Mouse (Mus musculus): ENCODE data around the gene Zfp366.

The Zfp366 gene

DNA sequence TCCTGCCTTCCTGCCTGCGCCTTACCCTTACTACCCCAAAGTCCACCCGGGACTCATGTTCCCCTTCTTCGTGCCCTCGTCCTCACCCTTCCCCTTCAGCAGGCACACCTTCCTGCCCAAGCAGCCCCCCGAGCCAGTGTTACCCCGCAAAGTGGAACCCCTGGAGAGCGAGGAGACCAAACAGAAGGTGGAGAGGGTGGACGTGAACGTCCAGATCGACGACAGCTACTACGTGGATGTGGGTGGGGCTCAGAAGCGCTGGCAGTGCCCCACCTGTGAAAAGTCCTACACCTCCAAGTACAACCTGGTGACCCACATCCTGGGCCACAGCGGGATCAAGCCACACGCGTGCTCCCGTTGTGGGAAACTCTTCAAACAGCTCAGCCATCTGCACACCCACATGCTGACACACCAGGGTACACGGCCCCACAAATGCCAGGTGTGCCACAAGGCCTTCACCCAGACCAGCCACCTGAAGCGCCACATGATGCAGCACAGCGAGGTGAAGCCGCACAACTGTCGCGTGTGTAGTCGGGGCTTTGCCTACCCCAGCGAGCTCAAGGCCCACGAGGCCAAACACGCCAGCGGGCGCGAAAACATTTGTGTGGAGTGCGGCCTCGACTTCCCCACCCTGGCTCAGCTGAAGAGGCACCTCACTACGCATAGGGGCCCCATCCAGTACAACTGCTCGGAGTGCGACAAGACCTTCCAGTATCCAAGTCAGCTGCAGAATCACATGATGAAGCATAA is 44.4 kb downstream of the Zfp366 start:
- DNase-seq, result no peak

- DNase-seq, result no peak
Observed at GRCm38 (mm10) chr13:99229641-99230494, 45.2 kb downstream of the Zfp366 start.

DNA sequence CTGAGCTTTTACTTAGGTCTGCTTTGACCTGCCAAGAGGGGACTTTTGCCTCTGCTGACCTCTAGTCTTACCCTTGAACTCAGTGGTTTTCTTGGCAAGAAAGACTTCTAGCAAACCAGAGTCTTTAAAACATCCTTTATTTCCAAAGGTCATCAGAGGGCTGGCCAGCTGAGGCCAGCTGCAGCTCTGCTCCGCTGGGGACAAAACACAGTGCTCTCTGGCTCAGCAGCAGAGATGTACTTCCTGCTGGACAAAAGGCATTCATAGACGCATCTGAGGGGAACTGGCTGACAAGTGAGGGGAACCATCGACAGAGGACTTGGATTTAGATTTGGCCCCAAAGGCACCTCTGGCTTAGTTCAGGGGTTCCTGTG is 45.9 kb downstream of the Zfp366 start:
- DNase-seq, result no peak

- DNase-seq, result no peak
Observed at GRCm38 (mm10) chr13:99233333-99233732, 48.7 kb downstream of the Zfp366 start.

- DNase-seq, result no peak
Observed at GRCm38 (mm10) chr13:99233956-99234355, 49.3 kb downstream of the Zfp366 start.

- DNase-seq, result no peak
Observed at GRCm38 (mm10) chr13:99235428-99236210, 51.0 kb downstream of the Zfp366 start.

DNA sequence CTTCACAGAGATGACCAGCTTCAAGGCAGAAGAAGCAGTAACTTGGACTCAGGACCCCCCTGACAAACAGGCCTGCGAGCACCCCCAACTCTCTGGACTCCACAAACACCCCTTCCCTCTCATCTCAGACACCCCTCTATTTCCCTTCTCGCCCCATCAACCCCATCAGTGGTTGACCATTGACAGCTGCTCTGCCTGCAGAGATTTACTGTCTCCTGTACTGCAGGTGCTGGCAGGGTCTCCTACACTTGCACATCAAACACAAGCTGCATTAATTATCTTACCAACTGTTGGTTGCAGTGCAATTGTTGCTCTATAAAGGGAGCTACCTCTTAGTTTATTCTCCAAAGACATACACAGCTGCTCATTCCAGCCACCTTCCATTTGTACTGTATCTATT is 51.6 kb downstream of the Zfp366 start:
- no peak for DNase-seq

- DNase-seq, result no peak
Observed at GRCm38 (mm10) chr13:99237122-99237521, 52.5 kb downstream of the Zfp366 start.

- no peak for DNase-seq
Observed at GRCm38 (mm10) chr13:99237841-99238216, 53.2 kb downstream of the Zfp366 start.

DNA sequence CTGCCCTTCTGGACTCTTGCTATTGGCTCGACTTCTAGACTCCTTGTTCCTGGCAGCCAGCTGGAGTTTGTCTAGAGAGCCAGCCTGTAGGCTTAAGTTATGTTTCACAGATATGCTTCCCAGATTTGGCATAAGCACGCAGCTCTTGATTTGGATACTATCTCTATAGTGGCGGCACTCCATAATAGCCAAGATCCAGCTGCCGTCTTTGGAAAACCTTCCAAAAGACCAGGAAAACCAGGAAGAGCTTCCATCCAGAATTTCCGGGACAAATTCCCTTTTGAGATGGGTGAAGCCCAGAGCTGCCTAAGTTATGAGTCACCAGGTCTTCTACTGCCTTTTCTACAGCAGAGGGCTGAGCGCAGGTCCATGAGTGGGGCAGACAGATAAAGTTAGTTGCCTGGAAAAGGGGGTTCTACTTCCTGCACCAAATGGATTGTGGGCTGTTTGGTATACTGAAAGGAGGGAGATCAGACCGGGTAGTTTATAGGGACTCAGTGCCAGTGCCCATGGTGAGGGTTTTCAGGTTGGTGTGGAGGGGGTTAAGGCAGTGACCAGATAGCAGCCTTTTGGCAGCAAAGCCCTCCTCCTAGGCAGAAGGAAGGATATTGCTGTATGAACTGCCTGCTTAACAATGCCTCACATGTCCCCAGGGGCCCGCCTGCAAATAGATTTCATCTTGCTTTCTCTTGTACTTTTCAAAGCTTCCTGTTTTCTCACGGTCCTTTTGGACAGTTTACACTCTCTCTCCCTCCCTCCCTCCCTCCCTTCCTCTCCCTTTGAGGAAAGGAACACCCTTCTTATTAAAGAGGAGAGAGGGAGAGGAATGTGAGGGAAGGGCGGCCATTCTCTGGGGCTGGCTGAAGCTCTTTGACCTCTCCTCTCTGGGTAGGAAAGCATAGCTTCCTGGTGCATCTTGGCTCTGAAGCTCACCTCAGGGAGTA is 53.9 kb downstream of the Zfp366 start:
- no peak for DNase-seq

- no peak for DNase-seq
Observed at GRCm38 (mm10) chr13:99239161-99239530, 54.5 kb downstream of the Zfp366 start.

DNA sequence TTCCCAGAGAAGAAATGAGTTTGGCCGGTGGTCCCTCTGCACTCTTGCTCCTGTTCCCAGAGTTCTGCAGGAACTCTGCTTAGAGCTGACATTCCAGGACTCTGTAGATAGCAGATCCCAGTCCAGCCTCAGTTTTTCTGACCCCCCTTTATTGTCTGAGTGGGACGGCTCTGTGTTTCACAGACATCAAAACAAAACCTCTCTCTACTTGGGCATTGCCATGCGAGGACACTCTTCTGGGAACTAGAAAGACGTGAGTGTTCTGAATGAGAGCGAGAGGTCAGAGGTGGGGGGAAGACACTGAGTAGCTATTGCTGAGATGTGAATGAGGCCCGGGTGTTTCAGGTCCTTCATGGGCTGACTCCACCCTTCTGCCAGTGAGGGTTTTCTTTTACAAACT is 55.1 kb downstream of the Zfp366 start:
- DNase-seq, result no peak

DNA sequence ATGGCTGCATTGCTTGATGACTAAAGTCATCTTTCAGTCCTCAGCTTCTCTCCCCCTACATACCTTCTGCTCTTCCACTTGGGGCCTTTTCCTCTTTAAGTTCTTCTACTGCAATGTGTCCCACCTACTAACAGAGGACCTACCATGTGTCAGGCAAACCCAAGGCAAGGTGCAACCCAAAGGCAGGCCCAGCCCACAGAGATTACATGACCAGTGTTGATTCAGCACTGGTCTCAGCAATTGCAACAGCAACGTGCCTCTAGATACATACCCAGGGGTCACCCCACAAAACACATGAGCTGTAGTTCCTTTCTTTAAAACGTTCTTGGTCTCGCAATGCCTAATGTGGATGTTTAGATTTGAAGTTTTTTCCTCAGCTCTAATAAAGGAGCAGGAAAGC is 57.4 kb downstream of the Zfp366 start:
- DNase-seq, result no peak

DNA sequence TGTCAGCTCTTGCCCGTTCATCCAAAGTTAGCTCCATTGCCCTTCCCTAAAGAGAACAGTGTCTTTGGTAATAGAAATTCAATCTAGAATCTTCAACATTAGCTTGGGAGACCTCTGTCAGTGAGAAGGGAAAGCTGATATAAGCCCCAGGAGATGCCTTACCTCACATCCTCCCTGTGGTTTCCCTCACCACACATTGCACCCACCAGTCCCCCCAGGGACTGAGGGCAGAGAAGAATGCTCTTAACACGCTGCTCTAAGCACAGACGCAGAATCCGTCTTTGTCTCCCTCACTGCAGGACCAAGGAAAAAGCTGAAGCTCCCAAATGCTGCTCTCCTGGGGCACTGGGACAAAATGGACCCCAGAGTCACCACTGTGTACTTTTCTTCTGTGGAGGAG is 58.3 kb downstream of the Zfp366 start:
- DNase-seq, result no peak

- no peak for DNase-seq
Observed at GRCm38 (mm10) chr13:99243831-99244230, 59.2 kb downstream of the Zfp366 start.

- no peak for DNase-seq
Observed at GRCm38 (mm10) chr13:99244471-99244870, 59.8 kb downstream of the Zfp366 start.

- no peak for DNase-seq
Observed at GRCm38 (mm10) chr13:99244896-99245295, 60.3 kb downstream of the Zfp366 start.

DNA sequence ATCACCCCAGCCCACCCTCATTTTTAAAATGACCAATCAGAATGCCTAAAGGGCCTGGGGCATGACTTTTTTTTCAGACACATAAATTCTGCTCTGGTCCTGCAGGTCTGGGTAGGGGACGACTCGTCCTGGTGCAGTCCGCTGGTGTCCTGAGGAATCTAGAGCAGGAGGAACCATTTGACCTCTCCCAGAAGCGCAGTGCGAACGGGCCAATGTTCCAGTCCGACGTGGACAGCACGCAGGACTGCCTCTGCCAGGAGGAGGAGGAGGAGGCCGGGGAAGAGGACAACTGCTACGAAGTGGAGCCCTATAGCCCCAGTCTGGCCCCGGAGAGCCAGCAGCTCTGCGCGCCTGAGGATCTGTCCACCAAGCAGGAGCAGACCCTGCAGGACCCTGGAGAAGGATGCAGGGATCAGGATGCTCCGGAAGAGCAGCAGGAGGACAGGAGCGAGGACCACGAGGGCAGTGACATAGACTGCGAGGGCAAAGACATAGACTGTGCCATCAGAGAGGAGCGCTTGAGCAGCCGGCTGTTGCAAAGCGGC is 61.4 kb downstream of the Zfp366 start:
- no peak for DNase-seq

GRCm38 (mm10) chr13:99250806-99251205 is 66.2 kb downstream of the Zfp366 start:
- DNase-seq, result no peak

DNA sequence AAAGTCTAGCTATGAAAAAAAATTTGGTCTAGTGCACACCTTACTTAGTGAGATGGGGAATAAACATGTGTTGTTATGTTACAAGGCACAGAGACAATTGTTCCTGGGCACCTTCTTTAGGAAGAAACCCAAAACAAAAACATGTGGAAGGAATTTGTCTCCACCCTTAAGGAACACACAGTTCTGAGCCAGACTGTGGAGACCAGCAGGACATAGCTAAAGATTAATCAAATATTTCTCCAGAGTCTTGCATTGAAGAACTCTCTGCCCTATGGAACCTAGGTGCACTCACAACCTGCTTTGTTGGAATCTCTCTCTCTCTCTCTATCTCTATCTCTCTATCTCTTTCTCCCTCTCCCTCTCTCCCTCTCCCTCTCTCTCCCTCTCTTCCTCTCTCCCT is 69.6 kb downstream of the Zfp366 start:
- DNase-seq, result no peak

DNA sequence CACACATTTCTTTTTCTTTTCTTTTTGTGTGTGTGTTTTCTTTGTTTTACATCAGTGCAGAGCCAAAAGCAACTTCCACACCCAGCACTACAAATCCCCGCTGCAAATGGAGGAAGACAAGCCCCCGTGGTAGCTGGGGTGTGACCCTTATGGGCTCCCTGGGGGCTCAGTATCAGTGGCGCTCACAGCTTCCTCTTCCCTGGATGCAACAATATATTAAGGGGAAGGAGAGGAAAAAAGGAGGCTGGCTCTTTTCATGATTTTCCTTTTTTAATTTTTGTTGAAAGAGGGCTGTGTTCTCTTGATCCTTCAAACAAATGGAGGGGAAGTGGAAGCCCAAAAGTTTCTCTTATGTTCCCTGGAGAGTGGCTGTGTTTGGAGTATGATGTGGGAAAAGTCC is 70.2 kb downstream of the Zfp366 start:
- no peak for DNase-seq

GRCm38 (mm10) chr13:99256916-99257315 is 72.3 kb downstream of the Zfp366 start:
- DNase-seq, result no peak

All from right cerebral cortex, adult 18-20 months (tissue).